Mouse (Mus musculus) embryonic fibroblast, embryonic 13.5 days (primary cell): ENCODE measurements around the gene Crygs.

Experiments
- CTCF ChIP-seq: IDR thresholded peaks from 2 replicates; pipeline ENCODE4 v1.5.1; 2011; ENCODE audit warnings: mild to moderate bottlenecking, control low read depth, low read length, moderate library complexity, borderline replicate concordance; ENCODE audit not compliant: insufficient read depth
- POLR2A ChIP-seq: IDR thresholded peaks from 2 replicates; pipeline ENCODE4 v1.6.1; 2011; ENCODE audit warnings: low read depth, mild to moderate bottlenecking, control low read depth, low read length, moderate library complexity

DNA sequence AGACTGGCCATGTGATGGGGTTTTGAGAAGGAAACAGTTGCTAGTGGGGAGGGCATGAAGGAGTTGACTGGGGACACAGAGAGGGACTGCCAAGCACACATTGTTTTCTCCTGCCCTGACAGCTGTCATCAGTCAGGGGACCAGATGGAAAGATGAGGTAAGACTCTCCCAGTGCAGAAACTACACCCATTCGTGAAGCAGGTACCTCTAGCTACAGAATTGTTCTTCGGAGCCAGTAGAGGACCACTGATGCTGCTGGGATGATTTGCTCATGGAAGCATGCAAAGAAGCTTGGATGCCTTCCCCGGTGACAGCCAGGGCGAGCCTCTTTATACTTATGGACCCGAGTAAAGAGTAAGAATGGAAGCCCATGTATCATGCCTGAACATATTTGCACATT lies 13.9 kb downstream of the Crygs start:
- no peak for TF ChIP-seq CTCF
- TF ChIP-seq POLR2A = no peak
